Mouse (Mus musculus) heart, adult 10 weeks (tissue): Measurements from ENCODE around the gene Phyhipl. TPM values are rescaled to one million over a fixed set of nuclear protein-coding genes. Genes with fewer than 3 reads are reported as not detected.

Source experiments
- polyA plus RNA-seq: library from polyadenylated mRNA; stranded (reverse); fragments of 350-450 nt; fragmentation: Illumina TruSeq; extraction: RNeasy Lipid Tissue Mini Kit (QIAGEN cat#74804); gene quantifications from one replicate; pipeline ENCODE4 v1.2.3, GENCODE M21; 2014; ENCODE audit warnings: low read depth, low replicate concordance

Phyhipl gene
- not detected for polyA plus RNA-seq

DNA sequence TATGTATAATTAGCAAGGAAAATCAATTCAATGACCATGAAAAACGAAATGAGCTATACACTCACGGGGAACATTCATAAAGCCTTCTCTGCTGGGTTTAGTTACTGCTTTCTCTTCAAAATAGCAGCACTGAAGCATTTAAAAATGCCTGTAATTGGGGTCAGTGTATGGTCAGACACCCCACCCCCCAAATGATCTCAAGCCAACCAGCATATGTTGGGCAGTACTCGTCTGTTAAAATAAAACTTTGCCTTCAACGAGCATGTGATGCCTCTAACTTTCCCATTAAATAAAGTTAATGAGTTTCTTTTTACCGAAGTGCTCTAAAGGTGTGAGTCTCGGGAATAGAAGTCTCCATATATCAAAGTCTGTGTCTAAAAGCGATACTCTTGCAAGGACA, at the start of gene Phyhipl:
Gene Phyhipl (minus strand): TSS at position 138 of the 400 bp plus-strand sequence.

Other genes starting within 250 kb of the Phyhipl start
- 8.6 TPM for gene Fam13c, start 215.5 kb downstream of the Phyhipl start, polyA plus RNA-seq